1 mouse cellular context compared by ENCODE assay signal in genomic region chr7:25390054-25390770, GRCm38 (mm10).
TF ChIP-seq lines count a peak whose summit lies in the region.

No protein-coding gene starts in this region.

TF ChIP-seq in MEL, 35 proteins besides CTCF, POLR2A, EP300 and RAD21:
- no peak for TF ChIP-seq USF2 (IDR thresholded peaks at IDR 0.05; ENCODE audit: borderline replicate concordance in 1 of 2, insufficient read depth in 1 of 2, low read depth in 1 of 2, low read length in 2 of 2)
- TF ChIP-seq MAZ (IDR thresholded peaks at IDR 0.05; ENCODE audit: low read depth, low read length): peak; percentile 64; the same call in 1 of the 2 replicates
- no peak for TF ChIP-seq ZMIZ1 (IDR thresholded peaks at IDR 0.05; ENCODE audit: low read depth, low read length)
- TF ChIP-seq NRF1 (IDR thresholded peaks at IDR 0.05; ENCODE audit: insufficient read depth, low read depth, low read length, poor library complexity, severe bottlenecking): no peak
- TF ChIP-seq JUND (IDR thresholded peaks at IDR 0.05; ENCODE audit: low read depth, low read length): no peak
- no peak for TF ChIP-seq HCFC1 (IDR thresholded peaks at IDR 0.05; ENCODE audit: low read depth, low read length)
- TF ChIP-seq MAFK (IDR thresholded peaks at IDR 0.05; ENCODE audit: borderline replicate concordance, low read depth, low read length): no peak
- TF ChIP-seq ETS1 (IDR thresholded peaks at IDR 0.05; ENCODE audit: low read depth, low read length): peak; percentile 50; the same call in 1 of the 2 replicates
- peak; percentile 15; the same call in 1 of the 2 replicates for TF ChIP-seq MAX (IDR thresholded peaks at IDR 0.05; ENCODE audit: low read length)
- TF ChIP-seq GABPA (IDR thresholded peaks at IDR 0.05; ENCODE audit: low read depth, low read length): no peak
- TF ChIP-seq SIN3A (IDR thresholded peaks at IDR 0.05; ENCODE audit: low read length): peak; percentile 68
- TF ChIP-seq MEF2A (IDR thresholded peaks at IDR 0.05; ENCODE audit: extremely low read depth, insufficient replicate concordance, low read depth, low read length, poor library complexity, severe bottlenecking): no peak
- no peak for TF ChIP-seq KAT2A (conservative IDR thresholded peaks at IDR 0.05; ENCODE audit: low read depth, low read length)
- no peak for TF ChIP-seq MXI1 (IDR thresholded peaks at IDR 0.05; ENCODE audit: low read depth, low read length)
- TF ChIP-seq UBTF (IDR thresholded peaks at IDR 0.05; ENCODE audit: borderline replicate concordance, insufficient read depth, low read depth, low read length): no peak
- TF ChIP-seq USF1 (IDR thresholded peaks at IDR 0.05; ENCODE audit: low read depth, low read length): no peak
- no peak for TF ChIP-seq BHLHE40 (IDR thresholded peaks at IDR 0.05; ENCODE audit: borderline replicate concordance, low read depth, low read length)
- TF ChIP-seq SMC3 (IDR thresholded peaks at IDR 0.05; ENCODE audit: low read depth, low read length): no peak
- TF ChIP-seq E2F4 (IDR thresholded peaks at IDR 0.05; ENCODE audit: borderline replicate concordance, low read depth, low read length): no peak
- 0 out of 2 replicates have a peak, but pooled peaks have one; percentile 19 for TF ChIP-seq TCF12 (IDR thresholded peaks at IDR 0.05; ENCODE audit: low read depth, low read length)
- TF ChIP-seq CHD1 (IDR thresholded peaks at IDR 0.05; ENCODE audit: low read depth, low read length): no peak
